Mouse (Mus musculus) hindlimb bud, embryonic 11.5 days (tissue): ENCODE measurements around the gene Bnip1.

Experiments
- DNase-seq: peaks from one replicate; pipeline ENCODE4 v3.0.0-alpha.2; 2012; ENCODE audit warnings: low read depth, low spot score; ENCODE audit errors: extremely low spot score

Bnip1 gene

GRCm38 (mm10) chr17:26780750-26781571, at the start of gene Bnip1:
Bnip1 (plus strand) TSS chr17:26781066.
- peak; percentile 50 for DNase-seq

- DNase-seq = no peak
Measured at GRCm38 (mm10) chr17:26742581-26742980, 38.3 kb upstream of the Bnip1 start.

- no peak for DNase-seq
Measured at GRCm38 (mm10) chr17:26743294-26743693, 37.6 kb upstream of the Bnip1 start.

GRCm38 (mm10) chr17:26749975-26750374, 30.9 kb upstream of the Bnip1 start:
- no peak for DNase-seq

- DNase-seq = no peak
Measured at GRCm38 (mm10) chr17:26752297-26752696, 28.6 kb upstream of the Bnip1 start.

GRCm38 (mm10) chr17:26753476-26753875, 27.4 kb upstream of the Bnip1 start:
- no peak for DNase-seq

- DNase-seq = no peak
Measured at GRCm38 (mm10) chr17:26767100-26767753, 13.6 kb upstream of the Bnip1 start.

- no peak for DNase-seq
Measured at GRCm38 (mm10) chr17:26767754-26768124, 13.1 kb upstream of the Bnip1 start.

GRCm38 (mm10) chr17:26776211-26776610, 4.7 kb upstream of the Bnip1 start:
- no peak for DNase-seq

- DNase-seq = no peak
Measured at GRCm38 (mm10) chr17:26778001-26778400, 2.9 kb upstream of the Bnip1 start.

- no peak for DNase-seq
Measured at GRCm38 (mm10) chr17:26778430-26779100, 2.3 kb upstream of the Bnip1 start.

GRCm38 (mm10) chr17:26779471-26779870, 1.4 kb upstream of the Bnip1 start:
- DNase-seq = no peak

- DNase-seq = no peak
Measured at GRCm38 (mm10) chr17:26781610-26782043, 761 bp downstream of the Bnip1 start.

GRCm38 (mm10) chr17:26784525-26784924, 3.7 kb downstream of the Bnip1 start:
- DNase-seq = no peak

- DNase-seq = no peak
Measured at GRCm38 (mm10) chr17:26786586-26786985, 5.7 kb downstream of the Bnip1 start.

- no peak for DNase-seq
Measured at GRCm38 (mm10) chr17:26788986-26789385, 8.1 kb downstream of the Bnip1 start.

GRCm38 (mm10) chr17:26789460-26790268, 8.8 kb downstream of the Bnip1 start:
- no peak for DNase-seq

- no peak for DNase-seq
Measured at GRCm38 (mm10) chr17:26790269-26791214, 9.7 kb downstream of the Bnip1 start.

- DNase-seq = no peak
Measured at GRCm38 (mm10) chr17:26791580-26791979, 10.7 kb downstream of the Bnip1 start.

- no peak for DNase-seq
Measured at GRCm38 (mm10) chr17:26792096-26792495, 11.2 kb downstream of the Bnip1 start.
